Mouse (Mus musculus) small intestine, adult 2 months (tissue): ENCODE results near the gene Chst8. TPM values are rescaled to one million over a fixed set of nuclear protein-coding genes. Genes with fewer than 3 reads are reported as not detected.

Experiments
- H3K27ac ChIP-seq: fragments of 200-500 bp; 2 replicates; pipeline ENCODE4 v1.5.1; 2012; ENCODE audit warnings: low read depth, low read length, control low read depth, inconsistent platforms; ENCODE audit not compliant: insufficient read depth
- H3K27me3 ChIP-seq: fragments of 200-500 bp; 2 replicates; pipeline ENCODE4 v1.6.1; 2012; ENCODE audit warnings: mild to moderate bottlenecking, moderate library complexity, low read length, inconsistent platforms; ENCODE audit not compliant: control insufficient read depth, insufficient read depth
- H3K36me3 ChIP-seq: fragments of 200-500 bp; 2 replicates; pipeline ENCODE4 v1.6.1; 2012; ENCODE audit warnings: mild to moderate bottlenecking, low read length, control low read depth, inconsistent platforms; ENCODE audit not compliant: control insufficient read depth, insufficient read depth
- H3K4me1 ChIP-seq: fragments of 200-500 bp; 2 replicates; pipeline ENCODE4 v1.6.1; 2012; ENCODE audit warnings: low read length, inconsistent platforms, mixed read lengths; ENCODE audit not compliant: control insufficient read depth, insufficient read depth, insufficient read length
- H3K4me3 ChIP-seq: fragments of 200-500 bp; 2 replicates; pipeline ENCODE4 v1.5.1; 2012; ENCODE audit warnings: low read depth, mild to moderate bottlenecking, control low read depth, inconsistent platforms, low read length, moderate library complexity
- CTCF ChIP-seq: fragments of 200-500 bp; IDR thresholded peaks from 2 replicates; pipeline ENCODE4 v1.5.1; 2012; ENCODE audit warnings: low read depth, mild to moderate bottlenecking, control low read depth, inconsistent platforms, low read length, moderate library complexity, mixed read lengths; ENCODE audit not compliant: insufficient replicate concordance, insufficient read length; ENCODE audit errors: extremely low read depth
- POLR2A ChIP-seq: fragments of 200-500 bp; IDR thresholded peaks from 2 replicates; pipeline ENCODE4 v1.6.1; 2012; ENCODE audit warnings: low read depth, mild to moderate bottlenecking, control low read depth, inconsistent platforms, low read length, moderate library complexity
- WGBS: fragments of 180-500 bp; shearing (Covaris S2); methylation state at CpG from one replicate; pipeline ENCODE4 v1.1.7; 2018; 5-methylcytosine and 5-hydroxymethylcytosine counted together
- polyA plus RNA-seq: library from polyadenylated mRNA; depleted of rRNA; stranded (reverse); fragments of >200 nt; gene quantifications from 2 replicates; pipeline ENCODE4 v1.2.3, GENCODE M21; 2012; rRNA removed

Gene Chst8
- polyA plus RNA-seq = 0.34 and 3.2 TPM in 2 replicates

GRCm38 (mm10) chr7:34812531-34813111 is at the start of gene Chst8:
Gene Chst8 (minus strand): TSS chr7:34812711.
- H3K27me3 ChIP-seq = peaks cover 17% of the 10 kb centered on the region
- peaks cover 7% of the 10 kb centered on the region for H3K4me1 ChIP-seq

DNA sequence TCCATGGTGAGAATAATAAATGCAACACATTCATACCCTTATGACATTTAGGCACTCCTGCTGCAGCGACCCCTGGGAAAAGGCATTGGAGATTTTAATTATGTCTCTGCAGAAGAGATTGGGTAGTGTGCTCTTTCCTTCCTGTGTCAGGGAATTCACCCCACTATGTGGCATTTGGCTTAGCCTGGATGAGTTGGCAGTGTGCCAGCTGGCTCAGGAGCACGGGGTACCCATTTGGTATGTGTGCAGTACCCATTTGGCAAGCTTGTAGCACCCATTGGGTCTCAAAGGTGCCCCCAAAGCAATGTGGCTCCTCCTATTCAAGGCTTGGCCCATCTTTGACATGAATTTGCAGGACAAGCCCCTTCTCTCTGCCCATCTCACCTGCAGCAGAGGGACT is 45.8 kb upstream of the Chst8 start:
- no peaks in the 10 kb centered on the region for H3K36me3 ChIP-seq
- no peak overlapping the region for H3K4me3 ChIP-seq
- WGBS = 58% methylated on average over 2 of the region's 2 CpGs
- no peaks in the 10 kb centered on the region for H3K4me1 ChIP-seq
- no peak overlapping the region for H3K27ac ChIP-seq
- no peak for TF ChIP-seq CTCF
- no peak for TF ChIP-seq POLR2A
- H3K27me3 ChIP-seq = no peaks in the 10 kb centered on the region

More at GRCm38 (mm10) chr7:34812531-34813111, at the start of gene Chst8:
- no peak; the same call in 1 of the 2 replicates for TF ChIP-seq CTCF
- TF ChIP-seq POLR2A = peak; percentile 94
- no peaks in the 10 kb centered on the region for H3K36me3 ChIP-seq
- H3K4me3 ChIP-seq = peak within 1 kb of the TSS; percentile 66
- H3K27ac ChIP-seq = no peak within 1 kb of the TSS
- WGBS = under 1% methylated on average over 64 of the region's 65 CpGs

- Histone ChIP-seq H3K36me3 (no peaks in the 10 kb centered on the region), H3K4me3 (no peak overlapping the region), H3K4me1 (no peaks in the 10 kb centered on the region), H3K27ac (no peak overlapping the region), H3K27me3 (no peaks in the 10 kb centered on the region)
- 65% methylated on average over 6 of the region's 6 CpGs for WGBS
- TF ChIP-seq POLR2A = no peak
- TF ChIP-seq CTCF = no peak
These were observed 42.4 kb upstream of the Chst8 start for GRCm38 (mm10) chr7:34854781-34855352.

DNA sequence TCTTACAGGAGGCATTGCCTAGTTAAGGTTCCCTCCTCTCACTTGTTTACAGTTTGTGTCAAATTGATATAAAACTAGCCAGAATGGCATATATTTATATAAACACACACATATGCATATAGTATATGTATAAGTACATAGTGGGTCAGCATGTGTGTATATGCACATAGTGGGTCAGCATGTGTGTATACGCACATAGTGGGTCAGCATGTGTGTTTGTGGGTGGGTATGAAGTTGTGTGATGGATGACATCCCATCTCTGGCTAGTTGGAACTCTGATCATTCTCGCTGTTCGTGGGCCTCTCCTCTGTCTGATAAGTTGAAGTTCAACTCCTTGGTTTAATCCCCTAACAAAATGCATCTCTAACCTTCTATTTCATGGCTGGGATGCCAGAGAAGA is 40.9 kb upstream of the Chst8 start:
- TF ChIP-seq CTCF (no peak), POLR2A (no peak)
- Histone ChIP-seq H3K27ac (no peak overlapping the region), H3K36me3 (no peaks in the 10 kb centered on the region), H3K27me3 (no peaks in the 10 kb centered on the region), H3K4me1 (no peaks in the 10 kb centered on the region), H3K4me3 (no peak overlapping the region)
- 78% methylated on average over 3 of the region's 3 CpGs for WGBS

- H3K27me3 ChIP-seq = no peaks in the 10 kb centered on the region
- 43% methylated on average over 10 of the region's 10 CpGs for WGBS
- H3K27ac ChIP-seq = no peak overlapping the region
- TF ChIP-seq CTCF (peak; percentile 47; the same call in 1 of the 2 replicates), POLR2A (no peak)
- no peaks in the 10 kb centered on the region for H3K36me3 ChIP-seq
- no peak overlapping the region for H3K4me3 ChIP-seq
- no peaks in the 10 kb centered on the region for H3K4me1 ChIP-seq
These were observed 37.1 kb upstream of the Chst8 start for GRCm38 (mm10) chr7:34849660-34850059.

- H3K36me3 ChIP-seq = no peaks in the 10 kb centered on the region
- H3K27ac ChIP-seq = no peak overlapping the region
- no peak overlapping the region for H3K4me3 ChIP-seq
- 91% methylated on average over 4 of the region's 4 CpGs for WGBS
- no peak for TF ChIP-seq POLR2A
- no peak for TF ChIP-seq CTCF
- no peaks in the 10 kb centered on the region for H3K4me1 ChIP-seq
- H3K27me3 ChIP-seq = no peaks in the 10 kb centered on the region
These were observed 36.3 kb upstream of the Chst8 start for GRCm38 (mm10) chr7:34848811-34849210.

DNA sequence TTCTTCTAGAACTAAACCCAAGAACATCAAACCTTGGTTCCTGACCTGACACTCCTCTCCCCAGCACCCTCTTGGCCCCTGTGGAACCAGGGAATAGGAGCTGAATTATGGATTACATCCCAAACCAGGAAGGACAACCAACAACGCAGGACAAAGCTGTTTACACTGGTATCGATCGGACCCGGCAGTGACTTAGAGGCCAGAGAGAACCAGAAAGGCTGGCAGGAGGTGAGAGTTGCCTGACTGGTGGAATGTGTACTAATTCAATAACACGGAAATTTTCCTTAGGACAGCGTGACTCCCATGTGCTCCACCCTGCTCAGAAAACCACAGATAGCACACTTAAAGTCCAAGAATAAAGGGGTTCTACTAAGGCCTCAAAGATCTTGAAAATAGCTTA is 35.4 kb upstream of the Chst8 start:
- no peaks in the 10 kb centered on the region for H3K27me3 ChIP-seq
- H3K4me3 ChIP-seq = no peak overlapping the region
- TF ChIP-seq POLR2A (no peak), CTCF (no peak)
- no peaks in the 10 kb centered on the region for H3K36me3 ChIP-seq
- no peaks in the 10 kb centered on the region for H3K4me1 ChIP-seq
- 64% methylated on average over 6 of the region's 6 CpGs for WGBS
- no peak overlapping the region for H3K27ac ChIP-seq
